Mouse (Mus musculus): ENCODE measurements around the gene Arhgef10l. TPM values are rescaled to one million over a fixed set of nuclear protein-coding genes. Genes with fewer than 3 reads are reported as not detected.

Arhgef10l gene
- total and polyA plus RNA-seq, 3 experiments = 10.2 to 26.0 TPM; not detected in 1

- peaks cover 0 to 26% of the 10 kb centered on the region in 2 experiments; a peak in 2 of 4 replicates for H3K36me3 ChIP-seq (ENCODE audit: control insufficient read depth in 1 of 2, insufficient read depth in 2 of 2, low read length in 2 of 2)
- no peaks in the 10 kb centered on the region for H3K27me3 ChIP-seq (ENCODE audit: control insufficient read depth in 1 of 2, insufficient read depth in 2 of 2, low read length in 2 of 2)
- no peak overlapping the region for H3K27ac ChIP-seq (ENCODE audit: control insufficient read depth, low read depth, low read length)
- TF ChIP-seq KAT2A (conservative IDR thresholded peaks at IDR 0.05; ENCODE audit: low read depth, low read length) (no peak), ZMIZ1 (IDR thresholded peaks at IDR 0.05; ENCODE audit: low read depth, low read length) (no peak), MAFK (IDR thresholded peaks at IDR 0.05; ENCODE audit: borderline replicate concordance, low read depth, low read length) (no peak), ZC3H11A (IDR thresholded peaks at IDR 0.05; ENCODE audit: low read depth, low read length) (no peak), SIN3A (IDR thresholded peaks at IDR 0.05; ENCODE audit: low read length) (no peak), NELFE (IDR thresholded peaks at IDR 0.05; ENCODE audit: low read depth, low read length) (no peak), MAZ (IDR thresholded peaks at IDR 0.05; ENCODE audit: low read depth, low read length) (no peak), POLR2AphosphoS2 (IDR thresholded peaks at IDR 0.05; ENCODE audit: low read length) (no peak), JUND (IDR thresholded peaks at IDR 0.05; ENCODE audit: low read depth, low read length) (no peak), ZKSCAN1 (IDR thresholded peaks at IDR 0.05; ENCODE audit: low read depth, low read length) (no peak), MXI1 (IDR thresholded peaks at IDR 0.05; ENCODE audit: low read depth, low read length) (no peak), MYB (IDR thresholded peaks at IDR 0.05; ENCODE audit: low read depth, low read length) (no peak)
- H3K4me1 ChIP-seq (ENCODE audit: control insufficient read depth in 1 of 2, insufficient read depth in 2 of 2, low read length in 2 of 2) = no peaks in the 10 kb centered on the region
- peaks cover 21% of the 10 kb centered on the region for H3K79me2 ChIP-seq (ENCODE audit: control insufficient read depth, insufficient read depth, low read length, poor library complexity)
- no peak overlapping the region for H3K4me3 ChIP-seq (ENCODE audit: control insufficient read depth in 1 of 2, insufficient read depth in 1 of 2, low read depth in 2 of 2, low read length in 2 of 2)
- H3K9me3 ChIP-seq (replicated peaks; ENCODE audit: insufficient read depth, low read length) = no peaks in the 10 kb centered on the region
- DNase-seq (ENCODE audit: low read depth, low spot score) = no peak
- H3K9ac ChIP-seq (ENCODE audit: control insufficient read depth, low read depth, low read length, poor library complexity, severe bottlenecking) = no peak overlapping the region
Measured at GRCm38 (mm10) chr4:140711360-140711759, 45.5 kb upstream of the Arhgef10l start.

DNA sequence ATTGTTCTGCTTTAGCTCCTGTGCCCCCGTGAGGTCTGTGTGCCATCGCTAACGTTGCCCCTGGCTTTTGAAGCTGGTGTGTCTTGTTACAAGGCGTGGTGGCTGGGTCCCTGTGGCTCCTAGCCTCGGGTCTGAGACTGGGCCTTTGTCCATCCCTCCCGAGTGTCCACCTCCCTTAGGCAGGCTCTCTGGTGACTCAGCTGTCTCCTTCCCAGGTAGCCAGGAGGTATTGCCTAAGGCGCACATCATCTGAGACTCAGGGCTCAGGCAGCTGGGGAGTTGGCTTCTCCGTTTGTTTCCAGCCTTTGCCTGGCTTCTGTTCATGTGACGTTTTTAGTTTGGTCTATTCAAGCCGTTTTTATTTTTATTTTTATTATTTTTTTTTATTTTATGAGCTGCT is 45.0 kb upstream of the Arhgef10l start:
- no peaks in the 10 kb centered on the region for H3K4me1 ChIP-seq (ENCODE audit: control insufficient read depth in 1 of 2, insufficient read depth in 2 of 2, low read length in 2 of 2)
- peaks cover 26% of the 10 kb centered on the region for H3K79me2 ChIP-seq (ENCODE audit: control insufficient read depth, insufficient read depth, low read length, poor library complexity)
- H3K27me3 ChIP-seq (ENCODE audit: control insufficient read depth in 1 of 2, insufficient read depth in 2 of 2, low read length in 2 of 2) = no peaks in the 10 kb centered on the region
- H3K36me3 ChIP-seq (ENCODE audit: control insufficient read depth in 1 of 2, insufficient read depth in 2 of 2, low read length in 2 of 2) = peaks cover 0 to 26% of the 10 kb centered on the region in 2 experiments; a peak in 2 of 4 replicates
- no peak overlapping the region for H3K9ac ChIP-seq (ENCODE audit: control insufficient read depth, low read depth, low read length, poor library complexity, severe bottlenecking)
- no peak overlapping the region for H3K4me3 ChIP-seq (ENCODE audit: control insufficient read depth in 1 of 2, insufficient read depth in 1 of 2, low read depth in 2 of 2, low read length in 2 of 2)
- H3K9me3 ChIP-seq (replicated peaks; ENCODE audit: insufficient read depth, low read length) = no peaks in the 10 kb centered on the region
- DNase-seq (ENCODE audit: low read depth, low spot score) = no peak
- TF ChIP-seq POLR2A (IDR thresholded peaks at IDR 0.05; ENCODE audit: control insufficient read depth in 1 of 2, insufficient read depth in 1 of 2, low read depth in 1 of 2, low read length in 2 of 2, poor library complexity in 1 of 2) = no peak
- no peak for TF ChIP-seq ZNF384 (IDR thresholded peaks at IDR 0.05; ENCODE audit: low read depth, low read length)
- no peak overlapping the region for H3K27ac ChIP-seq (ENCODE audit: control insufficient read depth, low read depth, low read length)

DNA sequence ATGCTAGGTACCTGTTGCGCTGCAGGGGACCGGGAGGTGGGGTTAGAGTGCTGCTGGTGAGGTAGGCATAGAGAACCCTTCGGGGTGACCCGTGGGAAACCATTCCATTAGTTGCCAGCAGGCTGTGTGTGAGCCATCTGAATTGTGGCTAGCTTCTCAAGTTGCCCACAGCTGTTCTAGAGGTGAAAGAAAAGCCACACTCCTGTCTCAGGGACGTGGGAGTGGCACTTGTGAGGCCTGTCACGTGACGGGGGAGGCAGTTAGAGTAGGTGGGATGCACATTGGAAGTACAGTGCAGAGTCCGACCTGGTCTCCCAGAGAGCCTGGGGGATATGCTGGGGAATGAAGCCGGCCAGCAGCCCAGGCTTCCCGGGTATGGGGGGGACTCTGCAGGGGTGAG is 43.8 kb upstream of the Arhgef10l start:
- 0 out of 4 replicates have a peak, but pooled peaks cover 0 to 2% of the 10 kb centered on the region in 2 experiments for H3K4me1 ChIP-seq (ENCODE audit: control insufficient read depth in 1 of 2, insufficient read depth in 2 of 2, low read length in 2 of 2)
- no peak overlapping the region for H3K9ac ChIP-seq (ENCODE audit: control insufficient read depth, low read depth, low read length, poor library complexity, severe bottlenecking)
- TF ChIP-seq BHLHE40 (IDR thresholded peaks at IDR 0.05; ENCODE audit: borderline replicate concordance, low read depth, low read length) (no peak), MAFK (IDR thresholded peaks at IDR 0.05; ENCODE audit: borderline replicate concordance, low read depth, low read length) (no peak), ZNF384 (IDR thresholded peaks at IDR 0.05; ENCODE audit: low read depth, low read length) (no peak), KAT2A (conservative IDR thresholded peaks at IDR 0.05; ENCODE audit: low read depth, low read length) (no peak), NELFE (IDR thresholded peaks at IDR 0.05; ENCODE audit: low read depth, low read length) (no peak), SIN3A (IDR thresholded peaks at IDR 0.05; ENCODE audit: low read length) (no peak), RCOR1 (IDR thresholded peaks at IDR 0.05; ENCODE audit: low read depth, low read length) (no peak), MYC (IDR thresholded peaks at IDR 0.05; ENCODE audit: low read depth, low read length) (no peak), ZKSCAN1 (IDR thresholded peaks at IDR 0.05; ENCODE audit: low read depth, low read length) (no peak), RAD21 (IDR thresholded peaks at IDR 0.05; ENCODE audit: low read depth, low read length) (no peak), EP300 (IDR thresholded peaks at IDR 0.05; ENCODE audit: low read depth in 1 of 2, low read length in 2 of 2) (no peak), MYB (IDR thresholded peaks at IDR 0.05; ENCODE audit: low read depth, low read length) (no peak), TCF12 (IDR thresholded peaks at IDR 0.05; ENCODE audit: low read depth, low read length) (no peak)

More for the DNA sequence above, 43.8 kb upstream of the Arhgef10l start:
- Histone ChIP-seq H3K4me3 (ENCODE audit: control insufficient read depth in 1 of 2, insufficient read depth in 1 of 2, low read depth in 2 of 2, low read length in 2 of 2) (no peak overlapping the region), H3K27ac (ENCODE audit: control insufficient read depth, low read depth, low read length) (no peak overlapping the region), H3K27me3 (ENCODE audit: control insufficient read depth in 1 of 2, insufficient read depth in 2 of 2, low read length in 2 of 2) (no peaks in the 10 kb centered on the region), H3K9me3 (replicated peaks; ENCODE audit: insufficient read depth, low read length) (no peaks in the 10 kb centered on the region), H3K36me3 (ENCODE audit: control insufficient read depth in 1 of 2, insufficient read depth in 2 of 2, low read length in 2 of 2) (peaks cover 4 to 22% of the 10 kb centered on the region in 2 experiments; a peak in 3 of 4 replicates), H3K79me2 (ENCODE audit: control insufficient read depth, insufficient read depth, low read length, poor library complexity) (peaks cover 38% of the 10 kb centered on the region)
- DNase-seq (ENCODE audit: low read depth, low spot score) = peak; percentile 9
